Mouse (Mus musculus): ENCODE measurements at regions not wholly inside any gene's neighbourhood (a gene's known extent, or its start where the extent isn't known, plus 50 kb on each side); places are given as distances from the start of the nearest gene placed in this dataset.

DNA sequence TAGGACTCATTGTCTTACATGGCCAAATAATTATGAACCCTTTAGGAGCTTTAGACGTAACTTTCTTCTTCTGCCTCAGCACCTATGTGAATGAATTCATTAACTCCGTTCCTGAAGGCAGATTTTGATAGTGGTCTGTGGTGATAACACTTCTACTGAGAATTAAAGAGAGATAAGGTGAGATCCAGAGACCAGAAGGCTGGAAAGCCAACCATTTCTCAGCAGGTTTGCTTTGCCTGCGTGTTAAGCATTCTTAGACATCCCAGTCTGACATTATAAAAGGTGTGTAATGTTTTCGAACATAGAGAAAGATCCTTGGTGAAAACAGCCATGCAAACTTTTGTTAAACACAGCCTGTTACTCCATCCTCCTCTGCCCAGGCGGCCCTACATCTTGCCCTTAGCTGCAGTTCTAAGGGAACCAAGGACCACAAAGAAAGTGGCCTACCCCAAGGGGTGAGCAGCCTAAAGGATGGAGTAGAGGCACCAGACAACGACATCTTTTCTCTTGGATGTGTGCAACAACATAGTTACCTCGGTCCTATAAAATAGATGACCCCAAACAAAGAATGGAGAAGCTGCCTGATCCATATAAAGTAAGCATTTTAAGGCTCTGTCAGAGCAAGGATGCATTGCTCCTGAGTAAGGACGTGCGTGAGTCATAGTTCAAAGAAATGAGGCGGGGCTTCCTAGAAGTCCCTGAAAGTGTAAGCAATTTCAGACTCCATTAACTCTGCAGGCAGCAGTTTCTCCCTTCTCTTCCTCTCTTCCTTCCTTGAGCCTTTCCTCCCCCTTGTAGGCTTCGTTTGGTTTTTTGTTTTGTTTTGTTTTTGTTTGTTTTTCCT is 55.1 kb upstream of the Xpr1 start:
- no peak for DNase-seq (ENCODE audit: low spot score)

DNA sequence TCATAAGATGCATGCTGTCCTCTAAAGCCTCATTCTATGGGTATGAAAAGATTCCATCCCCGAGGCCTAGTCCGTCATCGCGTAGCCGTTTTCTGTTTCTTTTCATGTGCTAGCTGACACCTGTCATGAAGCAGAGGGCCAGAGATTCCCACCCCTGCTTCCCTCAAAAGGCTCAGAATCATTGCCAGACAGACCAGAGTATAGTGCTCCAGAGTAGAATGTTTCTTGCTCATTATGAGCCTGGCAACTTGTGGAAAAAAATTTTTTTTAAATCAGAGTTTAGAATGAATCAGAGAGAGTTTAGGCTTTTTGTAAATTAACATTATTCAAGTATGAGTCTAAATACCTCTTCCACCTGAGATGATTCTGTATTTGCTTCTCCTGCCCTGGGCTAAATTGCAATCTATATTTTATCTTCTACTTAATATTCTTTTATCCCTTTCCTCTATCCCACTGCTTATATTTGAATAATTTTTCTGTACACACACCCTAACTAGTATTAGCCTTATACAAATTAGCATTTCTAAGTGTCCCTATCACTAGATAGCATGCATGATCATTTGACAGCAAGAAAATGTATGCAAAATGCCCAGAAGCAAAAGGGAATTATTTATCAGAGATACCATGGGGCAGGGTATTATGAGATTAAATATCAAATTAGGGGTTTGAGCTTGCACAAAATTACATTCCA is 55.9 kb upstream of the Xpr1 start:
- no peak for DNase-seq (ENCODE audit: low spot score)

DNA sequence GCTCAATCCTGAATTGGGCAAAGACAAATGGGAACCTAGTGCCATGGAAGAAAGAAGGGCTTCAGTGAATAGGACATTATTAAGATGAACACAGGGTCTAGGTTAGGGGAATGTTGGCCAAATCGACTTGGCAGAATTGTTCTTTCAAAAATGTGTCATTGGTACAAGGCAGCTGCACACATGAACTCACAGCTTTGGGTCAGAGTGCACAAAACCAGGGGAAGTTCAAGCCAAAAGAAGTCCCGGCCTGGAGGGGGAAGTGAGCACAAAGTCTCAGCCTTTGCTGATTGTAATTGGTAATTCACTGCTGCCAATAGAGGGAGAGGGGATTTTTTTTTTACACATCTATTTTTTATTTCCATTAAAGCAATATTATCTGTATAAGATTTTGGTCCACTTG is 57.8 kb upstream of the Xpr1 start:
- no peak for DNase-seq (ENCODE audit: low spot score)

DNA sequence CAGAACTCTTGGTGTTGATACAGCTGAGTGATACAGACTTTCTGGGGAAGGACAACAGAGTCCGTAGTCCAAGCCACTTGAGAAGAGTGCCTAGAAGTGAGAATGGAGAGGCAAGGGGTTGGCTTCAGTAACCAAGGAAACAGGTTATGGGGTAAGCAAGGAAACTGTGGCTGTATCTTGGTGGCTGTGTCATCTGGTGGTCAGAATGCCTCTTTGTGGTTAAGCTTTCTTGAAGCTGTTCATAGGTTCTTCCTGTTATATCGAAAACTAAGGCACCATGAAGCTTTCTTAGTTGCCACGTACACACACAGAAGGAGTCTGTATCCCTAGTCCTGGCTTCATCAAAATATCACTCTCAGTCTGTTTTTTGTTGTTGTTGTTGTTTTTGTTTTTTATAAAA is 59.0 kb upstream of the Xpr1 start:
- DNase-seq (ENCODE audit: low spot score), result no peak

DNA sequence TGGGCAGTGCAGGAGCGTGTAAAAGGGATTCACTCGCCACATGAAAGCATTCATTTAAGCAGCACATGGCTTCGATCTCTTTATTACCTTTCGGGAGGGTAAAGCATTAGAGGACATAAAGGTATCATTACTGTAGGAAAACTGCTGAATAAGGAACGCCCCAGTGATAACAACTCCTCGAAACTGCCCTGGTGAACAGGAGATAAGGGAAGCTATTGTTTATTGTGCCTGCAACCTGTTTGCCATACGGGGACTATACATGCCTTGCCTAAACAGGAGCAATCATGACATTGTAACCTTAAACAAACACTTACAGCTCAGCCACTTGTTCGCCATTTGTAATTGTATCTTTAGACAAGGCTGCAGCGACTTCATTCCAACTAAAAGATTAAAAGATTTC is 64.9 kb upstream of the Xpr1 start:
- DNase-seq (ENCODE audit: low spot score), result no peak

DNA sequence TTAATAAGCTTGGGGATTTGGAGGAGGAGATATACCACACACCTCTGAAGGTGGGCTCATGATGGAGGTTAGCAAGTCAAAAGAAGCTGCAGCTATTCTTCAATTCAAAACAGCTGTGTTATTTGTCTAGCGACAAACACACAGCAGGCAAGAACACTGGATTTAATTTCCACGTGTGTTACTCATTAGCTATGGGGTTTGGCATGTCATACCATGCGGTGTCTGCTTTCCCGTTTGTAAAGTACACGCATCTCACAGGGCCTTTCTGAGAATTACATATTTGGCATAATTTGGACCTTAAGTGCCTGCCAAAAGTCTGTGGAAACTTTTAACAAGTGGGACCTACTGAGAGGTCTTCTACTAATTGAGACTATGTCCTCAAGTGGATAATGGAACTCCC is 65.5 kb upstream of the Xpr1 start:
- no peak for DNase-seq (ENCODE audit: low spot score)

DNA sequence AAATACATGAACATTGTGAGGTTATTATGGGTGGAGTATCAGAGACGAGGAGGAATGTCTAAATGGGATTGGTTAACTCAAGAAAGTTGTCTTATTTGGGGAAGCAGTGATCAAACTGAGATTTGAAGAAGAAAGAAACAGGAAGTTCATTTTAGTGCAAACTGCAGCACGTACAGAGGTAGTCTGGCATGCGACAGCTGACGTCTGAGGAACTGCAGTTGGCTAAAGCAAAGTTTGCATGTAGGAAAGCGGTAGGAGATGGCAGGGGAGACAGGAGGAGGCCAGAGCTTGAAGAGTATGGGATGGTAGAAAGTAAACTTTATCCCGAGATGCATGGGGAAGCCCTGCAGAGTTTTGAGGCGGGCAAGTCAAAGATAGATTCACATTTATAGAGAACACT is 66.5 kb upstream of the Xpr1 start:
- DNase-seq (ENCODE audit: low spot score), result no peak

DNA sequence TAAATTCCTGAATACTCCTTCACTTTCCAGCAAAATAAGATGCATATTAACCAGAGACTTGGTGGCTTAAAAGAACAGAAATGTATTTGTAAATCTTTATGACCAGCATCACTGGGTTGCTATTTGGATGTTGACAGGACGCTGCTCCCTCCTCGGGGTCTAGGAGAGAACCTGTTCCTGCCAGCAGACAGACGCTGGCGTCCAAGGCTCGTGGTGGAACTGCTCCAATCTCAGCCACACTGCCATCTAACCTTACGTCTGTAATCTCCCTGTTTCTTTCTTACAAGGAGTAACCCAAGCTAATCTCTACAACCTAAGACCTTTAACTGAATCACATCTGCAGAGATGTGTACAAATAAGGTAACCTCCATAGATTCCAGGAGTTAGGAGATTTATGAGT is 70.1 kb upstream of the Acbd6 start:
- DNase-seq (ENCODE audit: low spot score), result no peak

DNA sequence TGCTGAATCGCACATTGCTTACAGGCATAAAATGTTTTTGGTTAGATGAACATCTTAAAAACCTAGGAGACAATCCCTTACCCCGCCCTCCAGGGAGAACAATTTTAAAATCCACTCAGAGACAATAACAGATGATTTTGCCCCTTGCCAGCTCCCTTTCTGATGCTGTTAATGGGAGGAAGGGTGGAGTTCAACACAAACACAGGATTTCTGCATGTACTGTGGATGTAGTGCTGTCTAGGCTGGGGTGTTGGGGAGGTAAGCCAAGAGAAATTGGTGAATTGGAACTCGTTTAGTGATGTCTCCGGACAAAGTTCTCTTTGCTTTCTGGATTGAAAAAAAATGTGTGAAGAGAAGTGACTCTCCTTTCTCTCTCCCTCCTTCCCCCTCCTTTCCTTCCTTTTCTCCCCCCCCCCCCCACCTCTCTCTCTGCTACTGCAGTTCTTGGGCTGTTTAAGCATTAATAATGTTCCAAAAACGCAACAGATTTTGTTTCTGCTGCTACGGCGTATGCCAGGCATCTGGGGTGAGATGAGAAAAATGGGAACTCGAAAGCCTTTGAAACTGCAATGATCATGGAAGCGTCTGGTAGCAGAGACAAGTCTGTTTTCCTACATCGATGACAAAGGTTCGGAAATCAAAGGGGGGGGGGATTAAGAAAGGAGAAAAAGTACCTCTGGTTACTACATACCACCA is 68.8 kb upstream of the Acbd6 start:
- no peak for DNase-seq (ENCODE audit: low spot score)

DNA sequence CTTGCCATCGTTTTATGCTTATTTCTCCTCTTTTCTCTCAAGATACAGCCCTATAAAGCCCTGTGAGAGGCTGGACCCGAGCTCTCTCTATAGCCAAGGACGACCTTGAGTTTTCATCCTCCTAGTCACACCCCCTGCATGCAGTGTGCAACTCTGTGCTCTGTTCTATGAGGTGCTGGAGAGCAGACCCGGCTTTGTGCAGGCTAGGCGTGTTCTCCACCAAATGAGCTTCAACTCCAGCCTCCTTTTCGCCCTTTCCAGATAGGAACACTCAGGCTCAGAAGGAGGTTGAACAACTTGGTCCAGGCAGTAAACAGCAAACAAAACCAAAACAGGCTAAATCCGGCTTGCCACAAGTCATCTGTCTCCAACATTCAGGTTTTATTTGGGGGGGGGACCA is 67.8 kb upstream of the Acbd6 start:
- peak; percentile 9 for DNase-seq (ENCODE audit: low spot score)

DNA sequence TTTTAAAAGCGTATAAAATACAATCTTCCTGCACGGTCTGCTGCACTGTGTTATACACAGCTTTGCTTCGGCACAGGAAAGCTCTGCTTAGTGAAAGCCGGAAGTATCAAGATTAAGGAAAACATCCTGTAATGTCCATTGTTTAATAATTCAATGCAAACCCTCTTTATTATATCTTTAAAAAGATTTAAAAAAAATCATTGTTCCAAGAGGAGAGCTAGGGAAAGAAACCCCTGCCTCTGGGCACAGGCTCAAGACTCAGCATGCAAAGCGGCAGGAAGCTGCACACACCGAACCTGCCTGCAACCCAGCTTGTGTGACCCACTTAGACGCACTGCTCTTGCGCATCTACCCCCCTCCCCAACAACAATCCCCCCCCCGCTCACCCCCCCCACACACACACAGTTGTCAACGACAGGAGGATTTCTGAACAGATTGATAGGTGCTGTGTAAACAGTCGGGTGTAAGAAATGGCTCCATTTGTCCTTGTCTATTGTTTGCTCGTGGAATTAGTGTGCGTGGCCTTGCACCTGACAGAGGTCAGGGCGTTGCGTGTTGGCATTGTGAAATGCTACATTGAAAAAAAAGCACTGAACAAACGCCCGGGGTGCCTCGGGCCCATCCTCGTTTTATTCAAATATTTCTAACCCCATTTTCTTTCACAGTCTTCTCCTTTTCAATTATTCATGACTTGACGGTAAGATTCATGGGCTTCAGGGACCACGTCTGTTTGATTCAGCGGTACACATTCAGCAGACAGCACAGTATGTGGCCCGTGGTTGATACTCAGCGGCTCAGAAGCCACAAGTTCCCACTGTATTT is 66.5 kb upstream of the Acbd6 start:
- DNase-seq (ENCODE audit: low spot score), result no peak

DNA sequence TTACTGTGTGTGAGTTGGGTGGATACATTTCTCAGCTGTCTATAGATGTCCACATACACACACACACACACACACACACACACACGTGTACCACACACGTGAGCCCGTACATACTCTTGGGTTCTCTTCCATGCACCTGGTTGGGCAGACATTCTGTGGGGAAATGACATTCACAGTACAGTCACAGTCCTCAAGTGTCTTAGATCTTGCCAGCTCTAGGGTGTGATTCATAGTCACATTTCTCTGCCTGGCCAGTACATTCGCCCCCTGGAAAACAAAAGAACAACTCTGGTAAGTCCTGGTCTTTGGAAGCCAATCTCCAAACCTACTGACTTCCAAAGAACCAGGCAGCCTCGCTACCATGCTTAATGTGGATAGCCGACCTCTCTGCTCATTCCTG is 64.6 kb upstream of the Acbd6 start:
- DNase-seq (ENCODE audit: low spot score), result no peak

DNA sequence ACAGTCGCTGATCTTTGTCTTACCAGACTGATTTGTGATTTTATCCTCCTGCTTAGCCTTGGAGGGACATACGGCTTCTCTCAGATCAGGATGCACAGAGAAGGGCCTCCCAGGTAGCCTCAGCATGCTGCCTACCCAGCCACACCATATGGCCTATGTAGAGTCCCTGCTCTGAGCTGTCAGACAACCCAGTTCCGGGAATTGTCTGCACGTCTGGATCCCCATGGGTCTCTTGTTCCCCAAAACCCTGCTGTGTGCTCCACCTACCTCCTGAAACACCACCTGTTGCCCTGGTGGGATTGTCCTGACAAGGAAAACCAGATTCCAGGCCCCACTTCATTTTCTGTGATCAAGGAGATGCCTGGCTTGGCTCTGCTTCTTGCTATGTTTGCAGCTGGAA is 64.1 kb upstream of the Acbd6 start:
- no peak for DNase-seq (ENCODE audit: low spot score)

DNA sequence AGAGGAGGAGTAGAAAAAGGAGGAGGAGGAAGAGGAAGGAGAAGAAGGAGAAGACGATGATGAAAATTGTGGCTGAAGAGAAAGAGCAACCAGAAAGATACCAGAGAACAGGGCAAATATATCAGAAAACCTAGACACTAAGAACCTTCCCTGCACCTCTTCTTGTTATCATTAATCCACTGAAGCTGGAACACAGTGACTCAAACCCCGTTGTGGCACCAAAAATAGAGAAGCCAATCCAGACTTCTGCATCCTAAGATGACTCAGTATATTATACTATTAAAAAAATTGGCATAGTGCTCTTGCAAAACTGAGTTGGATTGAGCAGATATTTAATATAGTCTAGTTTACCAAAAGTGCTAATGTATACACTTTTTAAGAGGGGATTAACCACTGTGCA is 63.6 kb upstream of the Acbd6 start:
- DNase-seq (ENCODE audit: low spot score), result no peak

DNA sequence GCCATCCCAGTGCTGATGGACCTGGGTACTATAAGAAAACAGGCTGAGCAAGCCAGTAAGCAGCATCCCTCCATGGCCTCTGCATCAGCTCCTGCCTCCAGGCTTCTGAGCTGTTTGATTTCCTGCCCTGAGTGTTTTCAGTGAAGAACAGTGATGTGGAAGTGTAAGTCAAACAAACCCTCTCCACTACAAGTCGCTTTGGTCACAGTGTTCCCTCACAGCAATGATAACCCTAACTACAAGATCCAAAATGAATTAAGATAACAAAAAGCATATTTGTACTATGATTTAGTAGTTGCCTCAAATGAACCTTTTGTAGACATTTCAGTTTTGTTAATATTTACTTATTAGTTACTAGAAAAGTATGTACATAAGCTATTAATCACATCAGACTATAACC is 58.2 kb upstream of the Acbd6 start:
- no peak for DNase-seq (ENCODE audit: low spot score)

DNA sequence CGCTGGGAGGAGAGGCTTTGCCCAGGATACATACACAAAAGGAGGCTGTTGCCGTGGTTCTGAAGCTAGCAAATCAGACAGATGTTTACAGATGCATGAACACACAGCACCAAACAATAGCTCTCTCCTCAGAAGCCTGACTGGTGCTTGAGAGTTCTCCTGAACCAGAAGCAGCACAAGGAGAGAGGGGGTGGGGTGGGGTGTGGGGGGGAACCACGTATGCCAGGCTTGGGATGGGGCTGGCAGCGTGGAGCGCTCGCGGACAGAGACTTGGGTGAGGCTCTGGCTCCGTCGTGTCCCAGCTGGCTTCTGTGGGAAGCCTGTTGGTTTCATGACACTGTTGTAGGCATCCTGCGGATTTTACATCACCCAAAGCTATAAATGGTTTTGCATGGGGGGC is 55.1 kb upstream of the Acbd6 start:
- DNase-seq (ENCODE audit: low spot score), result no peak

DNA sequence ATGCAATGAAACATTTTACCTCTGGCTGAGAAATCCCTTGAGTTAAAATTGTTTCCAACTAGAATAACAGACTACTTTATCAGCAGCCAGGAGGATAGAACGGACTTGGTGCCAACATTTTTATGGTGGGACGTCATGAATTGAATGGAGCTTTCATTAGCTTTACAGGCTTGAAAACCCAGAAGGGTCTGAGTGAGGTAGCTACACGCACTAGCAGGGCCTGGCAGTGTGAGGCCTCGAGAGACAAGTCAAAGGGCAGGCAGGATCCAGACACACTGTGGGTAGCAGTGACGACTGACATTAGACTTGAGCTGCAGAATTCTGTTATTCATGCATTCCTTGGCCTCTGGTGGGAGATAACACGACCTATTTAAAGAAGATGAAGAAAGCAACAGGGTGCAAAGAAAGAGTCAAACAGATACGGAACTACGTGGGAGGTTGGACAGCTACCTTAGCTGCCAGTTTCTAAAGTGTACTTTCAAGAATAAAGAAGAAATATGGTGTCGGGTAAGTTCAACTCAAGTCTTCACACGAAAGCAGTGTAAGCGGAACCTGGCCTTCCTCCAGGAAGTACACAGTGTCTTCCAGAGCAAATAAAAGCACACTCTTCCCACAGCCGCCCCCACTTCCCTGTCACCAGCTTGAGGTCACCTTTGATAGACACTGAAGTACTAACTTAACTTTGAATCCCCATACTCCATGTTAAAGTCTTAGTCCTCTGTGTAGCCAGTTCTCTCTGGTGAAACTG is 53.2 kb upstream of the Acbd6 start:
- peak; percentile 48 for DNase-seq (ENCODE audit: low spot score)

DNA sequence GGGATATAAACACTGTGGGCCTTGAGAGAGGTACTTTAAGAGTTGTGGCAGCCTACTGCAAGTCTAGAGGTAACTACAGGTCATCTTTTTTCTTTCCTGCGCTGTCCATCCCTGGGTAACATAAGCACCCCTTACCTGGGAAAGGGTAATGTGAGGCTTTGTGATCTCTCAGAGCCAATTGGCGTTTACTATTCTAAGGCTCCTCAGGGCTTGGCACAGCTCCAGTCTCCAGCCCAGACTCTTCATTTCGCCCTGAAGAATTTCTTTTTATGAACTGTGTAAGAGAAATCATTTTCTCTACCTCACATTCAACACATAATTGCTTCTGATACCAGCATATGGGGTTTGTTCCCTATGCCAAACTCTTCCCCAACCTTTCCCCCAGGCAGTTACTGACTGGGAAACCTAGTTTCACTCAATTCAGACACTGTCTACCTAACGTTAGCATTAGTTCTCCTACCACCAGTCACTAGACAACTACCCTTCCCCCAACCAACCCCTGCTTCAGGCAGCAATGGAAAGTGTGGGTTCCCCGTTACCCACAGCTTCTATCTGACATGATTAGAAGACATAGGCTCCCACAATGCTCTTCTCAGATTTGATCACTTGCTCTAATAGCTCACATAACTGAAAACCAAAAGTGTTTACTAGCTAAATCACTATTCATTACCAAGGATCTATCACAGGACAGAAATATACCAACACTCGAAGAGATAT is 52.4 kb upstream of the Acbd6 start:
- no peak for DNase-seq (ENCODE audit: low spot score)

Measured in testis, postnatal 14 days (tissue).